Mouse (Mus musculus): ENCODE measurements at regions not wholly inside any gene's neighbourhood (a gene's known extent, or its start where the extent isn't known, plus 50 kb on each side); places are given as distances from the start of the nearest gene placed in this dataset.

DNA sequence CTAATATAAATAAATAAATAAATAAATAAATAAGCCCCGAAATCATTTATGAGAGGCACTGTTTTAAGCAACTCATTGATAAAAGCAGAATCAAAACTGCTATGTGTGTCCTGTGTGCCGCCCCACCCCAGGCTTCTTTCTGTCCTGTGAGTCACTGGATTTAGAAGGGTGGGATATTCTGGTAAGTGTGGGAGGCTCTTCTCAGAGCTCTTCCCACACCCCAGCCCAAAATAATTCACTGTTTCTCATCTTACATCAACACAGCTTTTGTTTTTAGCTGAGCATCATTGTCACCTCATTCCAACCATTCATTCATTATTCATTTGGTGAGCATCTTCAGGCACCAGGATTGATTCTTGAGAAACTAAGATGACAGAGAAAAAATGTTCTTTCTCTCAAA lies 118.4 kb downstream of the Barx2 start:
- DNase-seq (ENCODE audit: low spot score in 2 of 2): no peak

DNA sequence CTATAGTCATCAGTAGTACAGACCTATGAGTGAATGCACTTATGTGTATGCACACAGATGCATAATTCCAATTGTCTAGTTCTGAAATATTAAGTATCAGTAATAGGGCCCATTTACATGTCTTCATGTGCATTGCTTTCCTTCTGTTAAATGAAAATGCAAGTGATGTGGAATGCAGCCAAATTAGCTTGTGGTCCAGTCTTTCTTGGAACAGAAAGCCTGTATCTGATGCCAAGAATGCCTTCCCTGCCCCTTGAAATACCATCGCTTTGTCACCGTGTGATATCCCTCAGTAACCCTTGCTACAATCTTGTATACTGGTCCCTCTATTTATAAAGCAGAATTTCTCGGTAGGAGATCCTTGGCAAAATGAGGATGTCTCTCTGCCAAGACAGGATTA lies 137.3 kb downstream of the Barx2 start:
- DNase-seq (ENCODE audit: low spot score in 2 of 2): no peak

- no peak for DNase-seq (ENCODE audit: low spot score in 2 of 2)
Observed at GRCm38 (mm10) chr9:31765401-31765800, 147.9 kb downstream of the Barx2 start.

DNA sequence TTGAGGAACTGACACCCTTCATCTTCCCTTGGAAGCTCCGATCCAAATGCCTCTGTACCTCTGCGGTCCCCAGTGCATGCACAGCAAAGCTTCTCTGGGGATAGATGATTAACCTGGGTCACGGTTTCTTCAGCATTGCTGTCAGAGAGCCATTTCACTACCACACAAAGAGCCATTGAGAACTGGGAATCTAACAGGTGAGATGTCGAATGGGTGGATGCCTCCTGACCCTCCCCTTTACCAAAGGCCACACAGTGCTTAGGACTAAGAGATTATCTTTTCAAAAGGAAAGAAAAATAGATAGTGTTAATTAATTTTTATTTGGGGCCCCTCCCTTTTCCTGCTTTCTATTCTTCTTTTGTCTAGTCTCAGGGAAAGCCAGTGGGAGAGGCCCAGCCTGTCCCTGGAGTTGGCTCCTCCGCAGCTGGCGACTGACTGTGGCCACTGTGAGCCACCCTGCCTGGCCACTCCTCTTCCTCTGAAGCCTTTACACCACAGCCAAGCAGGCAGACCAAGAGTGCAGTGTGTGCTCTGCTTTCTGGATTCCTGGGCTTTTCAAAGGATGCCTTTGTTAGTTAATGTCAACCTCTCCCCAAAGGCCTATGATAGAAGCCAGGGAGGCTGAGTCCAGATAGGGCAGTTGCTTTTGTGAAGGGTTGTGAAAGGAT lies 155.2 kb downstream of the Barx2 start:
- no peak for DNase-seq (ENCODE audit: low spot score in 2 of 2)

- DNase-seq (ENCODE audit: low spot score in 2 of 2): no peak
Observed at GRCm38 (mm10) chr9:31730443-31730842, 182.8 kb downstream of the Barx2 start.

DNA sequence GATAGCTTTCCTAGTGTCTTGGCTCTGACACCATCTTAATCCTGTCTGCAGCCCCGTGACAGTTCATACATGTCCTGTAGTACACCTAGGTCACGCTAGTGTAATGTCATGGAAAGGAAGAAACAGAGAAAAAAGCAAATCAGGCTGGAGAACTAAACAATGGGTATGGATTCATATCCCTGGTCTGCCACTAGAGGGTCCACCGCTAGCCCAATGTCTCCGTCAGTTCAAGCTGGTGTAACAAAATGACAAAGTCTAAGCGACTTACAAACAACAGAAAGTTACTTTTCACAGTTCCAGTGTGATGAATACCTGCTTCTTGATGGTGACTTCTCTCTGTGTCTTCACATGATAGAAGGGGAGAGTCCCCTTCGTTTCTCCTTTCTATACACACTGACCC lies 194.0 kb downstream of the Barx2 start:
- no peak for DNase-seq (ENCODE audit: low spot score in 2 of 2)

DNA sequence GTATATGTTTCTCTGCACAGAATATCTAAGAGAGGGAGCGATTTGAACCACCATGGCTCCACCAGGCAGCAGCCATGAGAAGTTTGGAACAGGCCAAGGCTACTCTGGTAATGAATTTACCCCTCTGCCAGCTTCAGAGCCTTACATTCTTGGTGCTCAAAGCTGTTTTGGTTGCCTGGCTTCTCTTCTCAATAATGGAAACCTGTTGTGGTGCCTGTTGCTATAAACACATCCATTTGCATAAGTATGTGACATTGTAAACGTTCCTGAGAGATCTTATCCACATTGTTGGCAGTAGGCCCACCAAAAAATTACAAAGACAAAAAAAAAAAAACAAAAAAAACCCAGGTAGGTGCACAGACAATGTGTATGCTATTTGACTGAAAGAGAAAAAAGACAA lies 203.2 kb downstream of the Barx2 start:
- DNase-seq (ENCODE audit: low spot score in 2 of 2): no peak

DNA sequence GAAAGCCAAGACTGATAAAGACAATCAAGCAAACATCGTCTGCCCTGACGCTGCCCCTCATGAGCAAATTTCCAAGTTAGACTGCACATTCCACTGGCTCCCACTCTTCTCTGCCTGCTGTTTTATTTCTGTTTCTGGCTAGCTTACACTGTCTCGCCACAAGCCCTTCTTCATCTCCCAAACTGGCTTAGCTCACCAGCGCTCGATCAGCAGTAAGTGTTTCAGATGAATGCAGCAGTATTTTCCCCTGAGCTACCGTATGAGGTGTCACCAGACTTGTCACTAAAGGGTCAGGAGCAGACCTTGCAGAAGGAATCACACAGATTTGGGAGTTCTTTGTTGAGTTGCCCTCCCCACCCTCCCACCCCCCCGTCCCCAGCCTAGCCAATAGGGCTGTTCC lies 206.6 kb downstream of the Barx2 start:
- DNase-seq (ENCODE audit: low spot score in 2 of 2): no peak

DNA sequence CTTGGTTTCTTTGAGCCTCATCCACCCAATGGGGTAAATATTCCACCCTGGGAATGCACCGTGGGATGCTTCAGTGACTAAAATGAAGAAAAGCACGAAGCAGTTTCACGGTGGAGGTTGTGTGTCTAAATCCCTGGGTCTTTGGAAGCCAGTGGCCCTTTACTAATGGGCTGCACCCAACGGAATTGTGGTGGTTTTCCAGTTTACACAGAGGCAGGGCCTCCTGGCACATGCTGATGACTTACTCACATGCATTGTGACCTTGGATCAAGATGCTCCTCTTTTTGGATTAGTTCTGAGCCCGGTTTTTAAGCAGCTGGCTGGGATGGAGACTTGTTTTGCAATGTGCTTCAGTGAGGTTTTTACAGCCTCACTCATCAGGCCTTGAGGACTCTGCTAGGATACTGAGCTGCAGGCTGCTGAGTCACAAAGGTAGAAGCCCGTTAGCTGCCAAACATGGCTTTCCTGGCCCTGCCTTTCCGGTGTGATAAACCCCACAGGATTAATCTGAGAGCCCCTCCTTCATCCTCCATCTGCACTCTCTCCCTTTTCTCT lies 222.3 kb downstream of the Barx2 start:
- no peak for DNase-seq (ENCODE audit: low spot score in 2 of 2)

GRCm38 (mm10) chr9:31688398-31688705 lies 224.1 kb upstream of the Tmem45b start:
- no peak for DNase-seq (ENCODE audit: low spot score in 2 of 2)

DNA sequence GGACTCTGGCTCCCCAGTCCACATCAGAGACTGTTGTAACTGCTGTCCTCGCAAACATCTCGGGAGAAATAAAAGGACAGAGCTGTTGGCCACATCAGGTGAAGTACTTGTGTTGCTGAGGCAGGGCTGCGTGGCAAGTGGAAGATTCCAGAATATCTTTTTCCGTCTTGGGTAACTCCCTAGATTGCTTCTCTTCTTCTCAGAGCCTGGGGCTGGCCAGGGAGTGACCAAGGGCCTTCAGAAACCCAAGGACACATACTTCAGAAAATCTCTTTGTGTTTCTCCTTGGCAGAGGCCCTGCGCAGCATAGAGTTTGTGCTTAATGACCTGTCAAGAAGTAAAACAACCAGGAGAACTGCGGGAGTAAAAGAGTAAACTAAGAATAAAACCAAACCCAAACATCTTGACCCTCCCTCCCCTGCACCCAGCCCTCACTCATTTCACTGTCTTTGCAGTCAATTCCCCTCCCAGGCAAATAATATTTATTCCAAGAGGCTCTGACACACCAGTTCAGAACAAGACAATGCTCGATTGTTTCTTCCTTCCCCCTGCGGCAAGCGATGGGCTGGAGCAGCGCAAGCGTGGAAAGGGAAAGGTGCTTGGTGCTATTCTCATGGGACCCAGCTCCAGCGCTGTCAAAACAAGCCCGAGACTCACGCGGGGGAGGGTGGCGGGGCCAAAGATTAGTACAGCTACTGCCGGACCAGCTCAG lies 223.6 kb upstream of the Tmem45b start:
- no peak for DNase-seq (ENCODE audit: low spot score in 2 of 2)

DNA sequence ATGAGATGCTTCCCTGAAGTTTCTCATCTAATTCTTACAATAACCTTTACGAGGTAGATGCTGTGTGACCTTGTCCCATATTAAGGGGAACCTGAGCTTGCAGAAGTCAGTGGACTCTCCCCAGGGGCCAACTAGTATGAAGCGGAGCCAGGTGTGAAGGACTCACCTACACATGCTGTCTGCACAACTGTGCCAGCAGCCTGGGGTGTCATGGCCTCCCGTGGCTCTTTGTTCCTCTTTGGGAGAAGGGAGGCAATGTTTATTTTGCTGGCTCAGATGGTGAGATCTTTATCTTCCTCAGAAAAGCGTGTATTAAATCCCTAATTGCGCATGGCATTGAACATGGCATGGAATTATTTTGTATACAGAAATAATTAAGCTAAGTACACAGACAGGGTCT lies 222.2 kb upstream of the Tmem45b start:
- no peak for DNase-seq (ENCODE audit: low spot score in 2 of 2)

GRCm38 (mm10) chr9:31684812-31685188 lies 220.5 kb upstream of the Tmem45b start:
- DNase-seq (ENCODE audit: low spot score in 2 of 2): no peak

DNA sequence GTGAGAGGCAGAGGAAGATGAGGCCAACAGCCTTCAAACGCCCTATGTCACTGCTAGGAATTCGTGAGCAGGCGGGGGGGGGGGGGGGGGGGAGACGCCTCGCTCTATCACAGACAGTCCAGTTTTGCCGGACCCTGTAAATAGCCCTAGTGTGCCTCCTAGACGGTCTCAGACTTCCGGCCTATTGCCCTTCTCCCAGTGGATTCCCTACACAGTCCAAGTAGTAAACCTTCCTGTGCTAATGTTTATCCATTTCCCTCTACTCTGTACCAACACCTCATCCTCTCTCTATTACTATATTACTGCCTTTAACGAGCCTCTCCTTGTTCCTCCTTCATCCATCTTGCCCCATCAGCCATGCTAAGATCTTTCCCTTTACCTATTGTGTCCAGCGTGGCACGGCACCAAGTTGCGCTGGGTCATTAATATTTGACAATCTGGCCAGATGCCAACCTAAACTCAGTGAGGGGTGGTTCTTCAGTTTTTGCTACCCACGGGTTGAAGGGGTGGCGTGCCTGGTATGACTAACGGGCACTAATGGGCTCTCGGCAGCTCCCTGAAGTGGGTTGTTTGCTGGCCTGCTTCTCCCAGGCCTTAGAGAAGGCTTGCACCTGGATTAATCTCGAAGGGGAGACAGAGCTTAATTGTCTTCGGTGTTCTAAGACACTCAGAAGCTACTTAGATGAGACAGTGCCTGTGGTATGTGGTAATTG lies 220.0 kb upstream of the Tmem45b start:
- no peak for DNase-seq (ENCODE audit: low spot score in 2 of 2)

DNA sequence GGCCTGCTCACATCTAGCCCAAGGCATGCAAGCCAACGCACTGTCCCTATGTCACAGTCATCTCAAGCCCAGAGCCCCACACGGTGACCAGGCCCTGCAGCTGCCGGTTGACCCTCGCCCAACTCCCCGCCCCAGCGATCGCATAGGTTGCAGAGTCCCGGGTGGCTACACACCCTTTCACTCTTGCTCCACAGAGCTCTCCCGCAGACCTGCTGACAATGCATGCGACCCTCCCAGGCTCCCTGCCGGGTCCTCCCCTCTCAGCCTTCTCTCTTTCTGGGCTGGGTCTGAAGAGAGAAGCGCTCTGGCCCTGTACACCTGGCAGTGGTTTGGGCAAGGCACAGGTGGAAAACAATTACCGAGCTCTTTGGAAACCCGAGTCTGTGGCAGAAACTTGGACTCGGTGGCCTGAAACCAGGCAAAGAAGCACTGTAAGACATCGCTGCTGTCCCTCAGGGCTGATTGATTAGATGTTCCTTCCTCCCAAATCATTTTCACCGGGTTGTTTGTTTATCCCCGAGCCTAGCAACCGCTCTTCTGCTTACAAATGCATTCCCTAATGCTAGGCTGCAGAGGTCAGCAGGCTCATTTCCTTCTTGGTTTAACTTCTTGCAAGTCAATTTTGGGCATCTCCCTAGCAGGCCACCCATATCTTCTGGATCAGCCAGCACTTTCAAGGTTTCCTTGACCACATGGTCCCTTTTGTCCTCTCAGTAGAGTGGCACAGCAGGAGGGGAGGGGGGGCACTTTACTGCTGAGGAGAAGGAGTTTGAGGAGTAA lies 219.2 kb upstream of the Tmem45b start:
- DNase-seq (ENCODE audit: low spot score in 2 of 2): no peak

DNA sequence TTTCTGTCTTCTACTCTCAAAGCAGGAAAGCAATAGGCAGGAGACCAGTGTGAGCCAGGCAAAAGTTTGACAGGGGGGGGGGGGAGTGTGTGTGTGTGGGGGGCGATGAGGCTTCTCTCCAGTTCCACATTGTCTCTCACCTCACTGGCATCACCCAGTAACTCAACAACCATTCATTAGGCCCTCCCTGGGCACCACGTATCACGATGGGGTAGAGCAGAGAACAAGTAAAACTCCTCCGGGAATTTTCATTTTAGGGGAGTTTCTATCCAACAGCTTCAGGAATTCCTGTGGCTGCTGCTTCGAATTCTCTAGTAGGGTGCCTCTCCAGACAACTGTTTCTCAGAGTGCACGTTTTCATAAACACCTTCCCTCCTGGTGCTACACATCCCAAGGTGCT lies 218.6 kb upstream of the Tmem45b start:
- DNase-seq (ENCODE audit: low spot score in 2 of 2): no peak

DNA sequence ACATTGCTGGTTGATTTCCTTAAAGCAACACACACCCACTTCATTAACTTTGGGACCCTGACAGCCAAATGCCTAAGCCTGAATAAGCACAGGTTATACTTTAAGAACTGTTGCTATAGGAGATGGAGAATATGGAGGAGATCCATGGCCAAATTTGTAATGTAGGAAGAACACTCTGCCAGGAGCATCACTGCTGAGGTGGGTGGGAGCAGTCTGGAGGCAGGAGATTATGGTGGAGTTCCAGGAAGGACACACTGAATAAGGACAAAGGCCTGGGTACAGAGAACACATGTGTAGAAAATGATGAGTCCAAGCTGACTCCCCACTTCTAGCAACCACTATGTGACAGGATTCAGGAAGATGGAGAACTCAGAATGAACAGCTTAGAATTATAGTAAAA lies 212.9 kb upstream of the Tmem45b start:
- no peak for DNase-seq (ENCODE audit: low spot score in 2 of 2)

DNA sequence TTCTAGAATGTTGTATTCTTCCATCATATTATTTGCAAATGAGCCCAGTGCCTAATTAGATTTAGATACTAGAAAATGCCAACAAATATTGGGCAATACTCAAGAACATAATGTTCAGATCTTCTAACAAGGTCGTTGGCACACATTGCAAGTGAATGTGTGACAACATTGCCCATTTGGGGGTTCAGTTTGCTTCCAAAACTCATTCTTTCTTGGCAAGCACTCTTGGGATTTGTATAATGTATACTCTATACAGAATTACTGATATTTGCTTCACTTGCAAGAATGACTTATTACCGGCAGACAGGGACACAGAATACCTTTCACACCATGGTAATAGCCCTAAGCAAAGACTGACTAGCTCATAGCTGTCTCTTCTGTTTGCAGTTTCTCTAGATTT lies 194.8 kb upstream of the Tmem45b start:
- DNase-seq (ENCODE audit: low spot score in 2 of 2): no peak

DNA sequence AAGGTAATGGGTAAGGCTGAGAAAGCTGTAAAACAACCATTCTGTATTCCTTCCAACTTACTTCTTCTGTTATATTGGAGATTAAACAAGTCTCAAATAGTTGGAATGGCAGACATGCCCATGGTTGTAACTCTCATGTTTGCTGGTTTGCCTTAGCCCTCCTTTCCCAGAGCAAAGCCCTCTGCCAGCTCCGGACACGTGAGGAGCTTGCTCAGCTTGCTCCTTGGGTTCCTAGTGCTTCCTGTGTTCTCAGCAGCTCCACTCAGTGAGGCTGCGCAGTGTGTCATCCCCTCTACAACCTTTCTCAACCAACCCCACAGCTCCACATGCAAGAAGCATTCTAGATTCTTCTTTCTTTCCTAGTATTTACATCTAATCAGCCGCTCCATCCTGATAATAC lies 193.3 kb upstream of the Tmem45b start:
- DNase-seq (ENCODE audit: low spot score in 2 of 2): no peak

DNA sequence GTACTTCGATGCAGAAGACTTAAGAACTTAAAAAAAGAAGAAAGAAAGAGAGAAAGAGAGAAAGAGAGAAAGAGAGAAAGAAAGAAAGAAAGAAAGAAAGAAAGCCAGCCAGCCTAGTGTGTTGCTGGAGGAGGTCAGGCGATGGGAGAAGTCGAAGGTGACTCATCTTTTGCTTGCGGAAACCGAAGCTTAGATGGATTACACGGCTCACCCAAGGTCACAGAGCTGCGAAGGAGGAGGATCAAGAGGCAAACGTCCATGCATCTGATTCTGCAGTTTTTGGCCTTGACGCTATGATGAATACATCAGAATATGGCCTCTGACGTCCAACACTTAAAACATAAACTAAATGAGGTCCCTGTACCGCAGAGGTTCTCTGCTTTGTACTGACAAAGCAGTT lies 192.4 kb upstream of the Tmem45b start:
- no peak for DNase-seq (ENCODE audit: low spot score in 2 of 2)

GRCm38 (mm10) chr9:31654747-31655146 lies 190.5 kb upstream of the Tmem45b start:
- no peak for DNase-seq (ENCODE audit: low spot score in 2 of 2)

DNA sequence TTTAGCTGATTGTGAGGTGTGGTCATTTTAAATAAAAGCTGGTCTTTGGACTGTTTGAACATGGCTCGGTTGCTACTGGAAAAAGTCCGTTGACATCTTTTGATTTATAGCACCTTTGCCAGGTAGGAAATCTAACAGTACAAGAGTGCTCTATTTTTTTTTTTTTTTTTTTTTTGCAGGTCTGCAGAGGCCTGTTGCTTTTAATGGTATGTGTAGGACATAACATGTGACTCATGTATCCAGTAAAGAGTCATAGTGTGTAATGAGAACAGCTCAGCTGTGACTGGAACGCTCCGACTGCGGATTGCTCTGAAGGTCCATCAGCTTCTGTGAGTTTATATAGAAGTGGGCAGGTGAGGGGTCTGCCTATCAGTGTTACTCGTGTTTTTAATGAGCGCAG lies 190.0 kb upstream of the Tmem45b start:
- DNase-seq (ENCODE audit: low spot score in 2 of 2): no peak
